Mouse (Mus musculus): ENCODE data around the gene Sugct.

DNA sequence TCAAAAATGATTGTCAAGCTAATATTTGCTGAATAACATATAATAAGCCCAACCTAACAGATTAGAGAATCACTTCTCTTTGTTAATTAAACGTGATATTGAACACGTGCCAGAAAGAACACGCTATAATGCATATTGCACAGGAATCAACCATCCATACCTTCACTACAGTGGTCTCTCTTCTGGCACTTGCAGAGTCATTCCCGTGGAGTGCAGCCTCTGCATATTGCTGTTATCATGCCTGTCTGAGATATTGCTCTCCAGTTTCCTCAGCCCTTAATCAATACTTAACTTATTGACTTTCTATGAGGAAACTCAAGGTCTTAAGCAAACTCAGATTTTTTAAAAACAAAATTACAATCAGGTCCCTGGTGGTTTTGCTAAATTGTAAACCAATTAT lies 761.8 kb downstream of the Sugct start:
- TF ChIP-seq CTCF (IDR thresholded peaks at IDR 0.05; ENCODE audit: low read depth) (no peak), EP300 (IDR thresholded peaks at IDR 0.05; ENCODE audit: low read depth) (no peak)
